Mouse (Mus musculus): ENCODE measurements around the gene Zfp691. TPM values are rescaled to one million over a fixed set of nuclear protein-coding genes. Genes with fewer than 3 reads are reported as not detected.
A peak's percentile ranks its signal among the peaks of the same experiment; 100 is the strongest.

Gene Zfp691
- polyA plus RNA-seq, 1 experiment from 2014 or later: 3.4 TPM

DNA sequence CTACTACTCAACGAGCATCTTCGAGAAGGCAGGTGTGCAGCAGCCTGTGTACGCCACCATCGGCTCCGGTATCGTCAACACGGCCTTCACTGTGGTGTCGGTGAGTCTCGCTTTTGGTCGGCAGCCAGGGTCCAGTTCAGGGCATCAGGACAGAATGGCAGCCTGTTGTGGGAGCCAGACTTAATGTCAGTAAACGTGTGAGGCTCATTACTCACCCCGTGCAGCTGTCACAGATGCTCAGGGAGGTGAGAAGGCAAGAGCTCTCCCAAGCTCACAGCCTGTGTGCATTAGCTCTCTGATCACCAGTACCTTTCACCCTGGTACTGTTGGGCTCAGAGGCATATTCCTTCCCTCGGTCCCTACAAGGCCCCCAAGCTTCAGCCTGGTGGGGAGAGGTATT lies 40.1 kb downstream of the Zfp691 start:
- no peak for TF ChIP-seq CTCF (IDR thresholded peaks at IDR 0.05; ENCODE audit: low read depth)
- Histone ChIP-seq H3K4me3 (ENCODE audit: low read depth, low read length) (no peak overlapping the region), H3K9me3 (ENCODE audit: control insufficient read depth) (no peaks in the 10 kb centered on the region), H3K27ac (ENCODE audit: low read depth, low read length) (no peak overlapping the region), H3K4me1 (replicated peaks; ENCODE audit: control insufficient read depth, insufficient read depth, low read length) (no peaks in the 10 kb centered on the region), H3K9ac (ENCODE audit: low read depth, low read length) (no peak overlapping the region), H3K36me3 (ENCODE audit: control insufficient read depth, insufficient read depth) (peaks cover 60% of the 10 kb centered on the region), H3K4me2 (replicated peaks; ENCODE audit: low read depth) (no peak overlapping the region), H3K27me3 (replicated peaks; ENCODE audit: control insufficient read depth, insufficient read depth, low read length) (no peaks in the 10 kb centered on the region)
- no peak for ATAC-seq
- WGBS: 92% methylated on average over 13 of the region's 13 CpGs

- 87% methylated on average over 13 of the region's 13 CpGs for WGBS
- Histone ChIP-seq H3K4me1 (replicated peaks; ENCODE audit: control insufficient read depth, insufficient read depth, low read length) (no peaks in the 10 kb centered on the region), H3K36me3 (ENCODE audit: control insufficient read depth, insufficient read depth) (peaks cover 60% of the 10 kb centered on the region), H3K9ac (ENCODE audit: low read depth, low read length) (no peak overlapping the region), H3K9me3 (ENCODE audit: control insufficient read depth) (no peaks in the 10 kb centered on the region), H3K27me3 (replicated peaks; ENCODE audit: control insufficient read depth, insufficient read depth, low read length) (no peaks in the 10 kb centered on the region), H3K27ac (ENCODE audit: low read depth, low read length) (no peak overlapping the region), H3K4me2 (replicated peaks; ENCODE audit: low read depth) (no peak overlapping the region), H3K4me3 (ENCODE audit: low read depth, low read length) (no peak overlapping the region)
- ATAC-seq: no peak
- TF ChIP-seq CTCF (IDR thresholded peaks at IDR 0.05; ENCODE audit: low read depth): no peak
Measured at GRCm38 (mm10) chr4:119133306-119133705, 40.7 kb downstream of the Zfp691 start.

DNA sequence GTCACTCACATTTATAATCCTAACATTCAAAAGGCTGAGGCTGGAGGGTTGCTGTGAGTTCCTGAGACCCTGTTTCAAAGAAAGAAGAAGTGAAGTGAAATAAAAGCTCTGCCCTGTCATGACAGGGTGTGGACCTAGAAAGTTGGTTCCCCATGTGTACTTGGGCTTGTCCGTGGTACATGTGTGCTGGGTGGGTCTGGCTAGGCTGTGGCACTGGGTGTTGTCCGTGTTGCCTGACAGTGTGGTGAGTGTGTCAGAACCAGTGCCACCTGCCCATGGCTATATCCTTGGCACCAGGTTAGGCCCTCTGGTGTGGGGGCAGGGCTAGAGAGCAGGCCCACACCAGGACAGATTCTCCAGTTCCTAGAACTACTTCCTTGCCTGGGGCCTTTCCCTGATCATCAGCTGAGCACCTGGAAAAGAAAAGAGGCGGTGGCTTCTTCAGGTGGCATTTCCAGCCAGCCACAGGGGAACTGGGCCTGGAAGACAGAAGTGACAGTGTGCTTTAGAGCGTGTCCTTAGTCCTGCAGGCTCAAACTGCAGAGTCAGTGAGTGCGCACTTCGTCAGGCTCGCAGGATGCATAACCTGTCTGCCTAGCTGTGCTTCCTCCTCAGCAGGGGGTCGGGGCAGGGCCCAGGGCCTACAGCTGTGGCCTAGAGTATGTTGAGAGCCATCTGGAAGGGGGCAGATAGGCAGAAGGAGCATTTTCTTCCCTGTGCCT lies 42.6 kb downstream of the Zfp691 start:
- Histone ChIP-seq H3K4me2 (replicated peaks; ENCODE audit: low read depth) (no peak overlapping the region), H3K27me3 (replicated peaks; ENCODE audit: control insufficient read depth, insufficient read depth, low read length) (no peaks in the 10 kb centered on the region), H3K27ac (ENCODE audit: low read depth, low read length) (no peak overlapping the region), H3K9me3 (ENCODE audit: control insufficient read depth) (no peaks in the 10 kb centered on the region), H3K9ac (ENCODE audit: low read depth, low read length) (no peak overlapping the region), H3K36me3 (ENCODE audit: control insufficient read depth, insufficient read depth) (peaks cover 54% of the 10 kb centered on the region), H3K4me1 (replicated peaks; ENCODE audit: control insufficient read depth, insufficient read depth, low read length) (no peaks in the 10 kb centered on the region), H3K4me3 (ENCODE audit: low read depth, low read length) (no peak overlapping the region)
- TF ChIP-seq CTCF (IDR thresholded peaks at IDR 0.05; ENCODE audit: low read depth): no peak
- ATAC-seq: no peak
- 84% methylated on average over 8 of the region's 8 CpGs for WGBS

GRCm38 (mm10) chr4:119129096-119129495 lies 44.9 kb downstream of the Zfp691 start:
- Histone ChIP-seq H3K4me2 (replicated peaks; ENCODE audit: low read depth) (no peak overlapping the region), H3K9ac (ENCODE audit: low read depth, low read length) (no peak overlapping the region), H3K27me3 (replicated peaks; ENCODE audit: control insufficient read depth, insufficient read depth, low read length) (no peaks in the 10 kb centered on the region), H3K9me3 (ENCODE audit: control insufficient read depth) (no peaks in the 10 kb centered on the region), H3K4me3 (ENCODE audit: low read depth, low read length) (no peak overlapping the region), H3K4me1 (replicated peaks; ENCODE audit: control insufficient read depth, insufficient read depth, low read length) (no peaks in the 10 kb centered on the region), H3K36me3 (ENCODE audit: control insufficient read depth, insufficient read depth) (peaks cover 33% of the 10 kb centered on the region), H3K27ac (ENCODE audit: low read depth, low read length) (no peak overlapping the region)
- WGBS: 81% methylated on average over 1 of the region's 1 CpGs
- no peak for ATAC-seq
- no peak for TF ChIP-seq CTCF (IDR thresholded peaks at IDR 0.05; ENCODE audit: low read depth)

- WGBS: 85% methylated on average over 7 of the region's 7 CpGs
- TF ChIP-seq CTCF (IDR thresholded peaks at IDR 0.05; ENCODE audit: low read depth): no peak
- H3K27me3 ChIP-seq (replicated peaks; ENCODE audit: control insufficient read depth, insufficient read depth, low read length): no peaks in the 10 kb centered on the region
- H3K4me3 ChIP-seq (ENCODE audit: low read depth, low read length): no peak overlapping the region
- H3K4me1 ChIP-seq (replicated peaks; ENCODE audit: control insufficient read depth, insufficient read depth, low read length): no peaks in the 10 kb centered on the region
- H3K9ac ChIP-seq (ENCODE audit: low read depth, low read length): no peak overlapping the region
- no peak overlapping the region for H3K27ac ChIP-seq (ENCODE audit: low read depth, low read length)
- ATAC-seq: no peak
- H3K4me2 ChIP-seq (replicated peaks; ENCODE audit: low read depth): no peak overlapping the region
- no peaks in the 10 kb centered on the region for H3K9me3 ChIP-seq (ENCODE audit: control insufficient read depth)
- H3K36me3 ChIP-seq (ENCODE audit: control insufficient read depth, insufficient read depth): peaks cover 27% of the 10 kb centered on the region
Measured at GRCm38 (mm10) chr4:119128547-119128946, 45.4 kb downstream of the Zfp691 start.

GRCm38 (mm10) chr4:119127229-119127628 lies 46.8 kb downstream of the Zfp691 start:
- 64% methylated on average over 6 of the region's 6 CpGs for WGBS
- Histone ChIP-seq H3K9me3 (ENCODE audit: control insufficient read depth) (no peaks in the 10 kb centered on the region), H3K4me2 (replicated peaks; ENCODE audit: low read depth) (no peak overlapping the region), H3K36me3 (ENCODE audit: control insufficient read depth, insufficient read depth) (peaks cover 24% of the 10 kb centered on the region), H3K4me3 (ENCODE audit: low read depth, low read length) (no peak overlapping the region), H3K27ac (ENCODE audit: low read depth, low read length) (0 out of 2 replicates have a peak overlapping the region, but pooled peaks have one; percentile 15), H3K4me1 (replicated peaks; ENCODE audit: control insufficient read depth, insufficient read depth, low read length) (no peaks in the 10 kb centered on the region), H3K27me3 (replicated peaks; ENCODE audit: control insufficient read depth, insufficient read depth, low read length) (no peaks in the 10 kb centered on the region), H3K9ac (ENCODE audit: low read depth, low read length) (no peak overlapping the region)
- TF ChIP-seq CTCF (IDR thresholded peaks at IDR 0.05; ENCODE audit: low read depth): no peak
- no peak for ATAC-seq

All from intestine, postnatal 0 days (tissue).